Mouse (Mus musculus) MEL (cell line): Measurements from ENCODE around the gene Olfr187. TPM values are rescaled to one million over a fixed set of nuclear protein-coding genes. Genes with fewer than 3 reads are reported as not detected.

Experiments used
- DNase-seq: peaks from one replicate; pipeline ENCODE4 v3.0.0; 2011; ENCODE audit warnings: low read depth, low spot score
- H3K27ac ChIP-seq: 2 replicates; pipeline ENCODE4 v1.5.1; 2012; ENCODE audit warnings: low read depth, mild to moderate bottlenecking, control low read depth, low read length, moderate library complexity; ENCODE audit not compliant: control insufficient read depth
- H3K27me3 ChIP-seq, 2 experiments: fragments of 150-350 bp in 1 of 2; sonication (generic) in 1 of 2; 2 replicates each; pipeline ENCODE4 v1.6.1; 2012; ENCODE audit warnings: low read length in 2 of 2, mild to moderate bottlenecking in 2 of 2, improper control_type of control experiment in 1 of 2, moderate library complexity in 1 of 2; ENCODE audit not compliant: insufficient read depth in 2 of 2, control insufficient read depth in 1 of 2
- H3K36me3 ChIP-seq, 2 experiments: 2 replicates each; pipeline ENCODE4 v1.6.1; 2012 to 2014; ENCODE audit warnings: low read length in 2 of 2, improper control_type of control experiment in 1 of 2, inconsistent platforms in 1 of 2, mild to moderate bottlenecking in 1 of 2; ENCODE audit not compliant: insufficient read depth in 2 of 2, control insufficient read depth in 1 of 2
- H3K4me1 ChIP-seq, 2 experiments: fragments of 150-350 bp in 1 of 2; sonication (generic) in 1 of 2; 2 replicates each; pipeline ENCODE4 v1.6.1; 2012; ENCODE audit warnings: low read length in 2 of 2, improper control_type of control experiment in 1 of 2, mild to moderate bottlenecking in 1 of 2; ENCODE audit not compliant: insufficient read depth in 2 of 2, control insufficient read depth in 1 of 2
- H3K4me3 ChIP-seq, 2 experiments: fragments of 150-350 bp in 1 of 2; sonication (generic) in 1 of 2; 2 replicates each; pipeline ENCODE4 v1.5.1; 2012; ENCODE audit warnings: low read depth in 2 of 2, low read length in 2 of 2, mild to moderate bottlenecking in 2 of 2, moderate library complexity in 2 of 2, control low read depth in 1 of 2, improper control_type of control experiment in 1 of 2; ENCODE audit not compliant: control insufficient read depth in 1 of 2, insufficient read depth in 1 of 2
- H3K79me2 ChIP-seq: 2 replicates; pipeline ENCODE4 v1.6.1; 2012; ENCODE audit warnings: mild to moderate bottlenecking, low read length, moderate library complexity; ENCODE audit not compliant: control insufficient read depth, poor library complexity, insufficient read depth
- H3K9ac ChIP-seq: 2 replicates; pipeline ENCODE4 v1.6.1; 2012; ENCODE audit warnings: low read depth, mild to moderate bottlenecking, control low read depth, low read length, moderate library complexity; ENCODE audit not compliant: control insufficient read depth, poor library complexity, severe bottlenecking
- H3K9me3 ChIP-seq: fragments of 150-350 bp; sonication (generic); replicated peaks from 2 replicates; pipeline ENCODE4 v1.6.1; 2012; ENCODE audit warnings: mild to moderate bottlenecking, low read length, improper control_type of control experiment, moderate library complexity; ENCODE audit not compliant: insufficient read depth
- CTCF ChIP-seq, 3 experiments: IDR thresholded peaks in 2 of 3; conservative IDR thresholded peaks in 1 of 3; 2 replicates each; pipeline ENCODE4 v1.5.1; 2011 to 2012; ENCODE audit warnings: low read length in 3 of 3, low read depth in 2 of 3, mild to moderate bottlenecking in 2 of 3, improper control_type of control experiment in 1 of 3, inconsistent platforms in 1 of 3, mixed read lengths in 1 of 3, moderate library complexity in 1 of 3; ENCODE audit not compliant: control insufficient read depth in 1 of 3, insufficient read depth in 1 of 3, poor library complexity in 1 of 3, severe bottlenecking in 1 of 3
- E2F4 ChIP-seq: IDR thresholded peaks from 2 replicates; pipeline ENCODE4 v1.6.1; 2011; ENCODE audit warnings: low read depth, low read length, improper control_type of control experiment, borderline replicate concordance
- EP300 ChIP-seq, 2 experiments: IDR thresholded peaks; 2 replicates each; pipeline ENCODE4 v1.6.1; 2011; ENCODE audit warnings: improper control_type of control experiment in 2 of 2, low read length in 2 of 2, low read depth in 1 of 2, mild to moderate bottlenecking in 1 of 2
- GATA1 ChIP-seq: IDR thresholded peaks from 2 replicates; pipeline ENCODE4 v1.6.1; 2011; ENCODE audit warnings: low read depth, low read length, improper control_type of control experiment
- MAX ChIP-seq: IDR thresholded peaks from 2 replicates; pipeline ENCODE4 v1.6.1; 2011; ENCODE audit warnings: low read length, improper control_type of control experiment
- MYC ChIP-seq: IDR thresholded peaks from 2 replicates; pipeline ENCODE4 v1.6.1; 2011; ENCODE audit warnings: low read depth, mild to moderate bottlenecking, low read length, improper control_type of control experiment, moderate library complexity
- NELFE ChIP-seq: IDR thresholded peaks from 2 replicates; pipeline ENCODE4 v1.6.1; 2011; ENCODE audit warnings: low read depth, low read length, improper control_type of control experiment
- NRF1 ChIP-seq: IDR thresholded peaks from 2 replicates; pipeline ENCODE4 v1.6.1; 2014; ENCODE audit warnings: low read depth, mild to moderate bottlenecking, inconsistent platforms, low read length, improper control_type of control experiment, moderate library complexity; ENCODE audit not compliant: poor library complexity, insufficient read depth, severe bottlenecking
- POLR2AphosphoS2 ChIP-seq: IDR thresholded peaks from 2 replicates; pipeline ENCODE4 v1.6.1; 2011; ENCODE audit warnings: low read length, improper control_type of control experiment
- RAD21 ChIP-seq: IDR thresholded peaks from 2 replicates; pipeline ENCODE4 v1.6.1; 2011; ENCODE audit warnings: mild to moderate bottlenecking, low read depth, low read length, improper control_type of control experiment
- RCOR1 ChIP-seq: IDR thresholded peaks from 2 replicates; pipeline ENCODE4 v1.6.1; 2012; ENCODE audit warnings: low read depth, mild to moderate bottlenecking, inconsistent platforms, low read length, improper control_type of control experiment
- SMC3 ChIP-seq: IDR thresholded peaks from 2 replicates; pipeline ENCODE4 v1.6.1; 2011; ENCODE audit warnings: low read depth, low read length, improper control_type of control experiment
- TCF12 ChIP-seq: IDR thresholded peaks from 2 replicates; pipeline ENCODE4 v1.6.1; 2014; ENCODE audit warnings: low read depth, mild to moderate bottlenecking, inconsistent platforms, low read length, improper control_type of control experiment, moderate library complexity
- USF1 ChIP-seq: IDR thresholded peaks from 2 replicates; pipeline ENCODE4 v1.6.1; 2014; ENCODE audit warnings: low read depth, mild to moderate bottlenecking, inconsistent platforms, low read length, improper control_type of control experiment, moderate library complexity
- USF2 ChIP-seq, 2 experiments: IDR thresholded peaks; 2 replicates each; pipeline ENCODE4 v1.6.1; 2011 to 2012; ENCODE audit warnings: improper control_type of control experiment in 2 of 2, low read length in 2 of 2, borderline replicate concordance in 1 of 2, inconsistent platforms in 1 of 2, low read depth in 1 of 2, mild to moderate bottlenecking in 1 of 2; ENCODE audit not compliant: insufficient read depth in 1 of 2
- ZNF384 ChIP-seq: IDR thresholded peaks from 2 replicates; pipeline ENCODE4 v1.6.1; 2012; ENCODE audit warnings: low read depth, mild to moderate bottlenecking, inconsistent platforms, low read length, improper control_type of control experiment
- polyA plus RNA-seq, 2 experiments: library from polyadenylated mRNA; stranded (reverse) in 1 of 2; unstranded in 1 of 2; fragments of >175 nt in 1 of 2; fragments of >200 nt in 1 of 2; gene quantifications; 2 replicates each; pipeline versions ENCODE4 v1.2.1 to v1.2.4; 2012; ENCODE audit warnings: low replicate concordance in 2 of 2, low read depth in 1 of 2; ENCODE audit not compliant: insufficient read length in 2 of 2, insufficient read depth in 1 of 2, missing spikeins in 1 of 2
- total RNA-seq: library from RNA; depleted of rRNA; stranded (reverse); fragments of 300-350 nt; gene quantifications from 2 replicates; pipeline ENCODE4 v1.2.3, GENCODE M21; 2012

Gene Olfr187
- total and polyA plus RNA-seq, 3 experiments: not detected

DNA sequence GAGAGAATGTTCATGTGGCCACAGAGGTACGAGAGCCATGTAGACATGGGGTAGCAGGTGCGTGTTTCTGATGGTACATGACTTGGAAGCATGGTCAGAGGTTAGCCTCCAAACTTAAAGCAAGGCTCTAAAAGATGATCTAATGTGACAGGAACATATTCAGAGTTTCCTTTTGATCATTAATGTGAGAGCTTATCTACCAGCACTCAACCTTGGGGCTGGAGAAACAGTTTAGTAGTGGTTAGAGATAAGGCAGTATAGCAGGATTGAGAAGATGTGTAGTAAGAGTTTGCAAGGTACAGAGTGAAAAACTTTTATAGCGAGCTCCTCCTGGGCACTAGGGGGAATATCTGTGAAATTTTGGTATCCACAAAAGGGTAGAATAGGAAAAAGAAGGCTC lies 6.3 kb upstream of the Olfr187 start (continued):
- no peak for TF ChIP-seq NELFE
- TF ChIP-seq NRF1: no peak
- TF ChIP-seq RCOR1: peak; percentile 86
- TF ChIP-seq GATA1: peak; percentile 91
- TF ChIP-seq MAX: no peak
- TF ChIP-seq USF2 (IDR thresholded peaks at IDR 0.05; ENCODE audit: borderline replicate concordance in 1 of 2, insufficient read depth in 1 of 2, low read depth in 1 of 2, low read length in 2 of 2): no peak
- no peak for TF ChIP-seq RAD21
- TF ChIP-seq E2F4: no peak

GRCm38 (mm10) chr16:59030191-59030590 lies 9.4 kb downstream of the Olfr187 start, which contains the start of gene Olfr186:
Gene Olfr186, minus strand, starts transcription at chr16:59030291.
- Histone ChIP-seq H3K4me3 (no peak within 1 kb of the TSS), H3K9ac (no peak within 1 kb of the TSS), H3K79me2 (no peaks in the 10 kb centered on the region), H3K4me1 (no peaks in the 10 kb centered on the region), H3K36me3 (no peaks in the 10 kb centered on the region), H3K27ac (no peak within 1 kb of the TSS)
- no peak for DNase-seq
- TF ChIP-seq POLR2AphosphoS2 (no peak), MYC (no peak), RAD21 (no peak), USF1 (no peak), SMC3 (no peak), GATA1 (no peak)
- TF ChIP-seq, all 39 proteins: peak for 0
- no peaks in the 10 kb centered on the region for H3K9me3 ChIP-seq
- H3K27me3 ChIP-seq: no peaks in the 10 kb centered on the region

- peaks cover 0 to 12% of the 10 kb centered on the region in 2 experiments; a peak in 2 of 4 replicates for H3K36me3 ChIP-seq
- H3K4me1 ChIP-seq: peaks cover 3 to 15% of the 10 kb centered on the region in 2 experiments; a peak in 3 of 4 replicates
- no peaks in the 10 kb centered on the region for H3K79me2 ChIP-seq
- no peak overlapping the region for H3K9ac ChIP-seq
- H3K27ac ChIP-seq: no peak overlapping the region
- H3K9me3 ChIP-seq: no peaks in the 10 kb centered on the region
- peak; percentile 33; the same call in 1 of the 2 replicates for TF ChIP-seq TCF12
- TF ChIP-seq USF1: no peak
- peak; percentile 74 to 81 for TF ChIP-seq EP300 (IDR thresholded peaks at IDR 0.05; ENCODE audit: low read depth in 1 of 2, low read length in 2 of 2)
- TF ChIP-seq E2F4: no peak
- peak; percentile 59 for TF ChIP-seq GATA1
- no peak for TF ChIP-seq ZNF384
- TF ChIP-seq CTCF (IDR thresholded peaks at IDR 0.05 in 2 of 3, conservative IDR thresholded peaks at IDR 0.05 in 1 of 3; ENCODE audit: control insufficient read depth in 1 of 3, insufficient read depth in 1 of 3, low read depth in 2 of 3, low read length in 3 of 3, poor library complexity in 1 of 3, severe bottlenecking in 1 of 3): no peak
- no peak for TF ChIP-seq NELFE
- DNase-seq: peak; percentile 61
- no peak overlapping the region for H3K4me3 ChIP-seq
- no peaks in the 10 kb centered on the region for H3K27me3 ChIP-seq
Observed at GRCm38 (mm10) chr16:59013357-59014018, 26.1 kb downstream of the Olfr187 start.
